Mouse (Mus musculus) adrenal gland, adult 8-10 months (tissue): Measurements from ENCODE around the gene Cacna1g. TPM values are rescaled to one million over a fixed set of nuclear protein-coding genes. Genes with fewer than 3 reads are reported as not detected.

ENCODE experiments used
- DNase-seq: peaks from one replicate; pipeline ENCODE4 v3.0.0; 2022
- total RNA-seq, 4 experiments: library from RNA; stranded (reverse); gene quantifications; 2 replicates each; pipeline ENCODE4 v1.2.4; 2022

Cacna1g gene
- total RNA-seq = under 1 TPM; 0.14 to 0.73 (median 0.21) TPM

DNA sequence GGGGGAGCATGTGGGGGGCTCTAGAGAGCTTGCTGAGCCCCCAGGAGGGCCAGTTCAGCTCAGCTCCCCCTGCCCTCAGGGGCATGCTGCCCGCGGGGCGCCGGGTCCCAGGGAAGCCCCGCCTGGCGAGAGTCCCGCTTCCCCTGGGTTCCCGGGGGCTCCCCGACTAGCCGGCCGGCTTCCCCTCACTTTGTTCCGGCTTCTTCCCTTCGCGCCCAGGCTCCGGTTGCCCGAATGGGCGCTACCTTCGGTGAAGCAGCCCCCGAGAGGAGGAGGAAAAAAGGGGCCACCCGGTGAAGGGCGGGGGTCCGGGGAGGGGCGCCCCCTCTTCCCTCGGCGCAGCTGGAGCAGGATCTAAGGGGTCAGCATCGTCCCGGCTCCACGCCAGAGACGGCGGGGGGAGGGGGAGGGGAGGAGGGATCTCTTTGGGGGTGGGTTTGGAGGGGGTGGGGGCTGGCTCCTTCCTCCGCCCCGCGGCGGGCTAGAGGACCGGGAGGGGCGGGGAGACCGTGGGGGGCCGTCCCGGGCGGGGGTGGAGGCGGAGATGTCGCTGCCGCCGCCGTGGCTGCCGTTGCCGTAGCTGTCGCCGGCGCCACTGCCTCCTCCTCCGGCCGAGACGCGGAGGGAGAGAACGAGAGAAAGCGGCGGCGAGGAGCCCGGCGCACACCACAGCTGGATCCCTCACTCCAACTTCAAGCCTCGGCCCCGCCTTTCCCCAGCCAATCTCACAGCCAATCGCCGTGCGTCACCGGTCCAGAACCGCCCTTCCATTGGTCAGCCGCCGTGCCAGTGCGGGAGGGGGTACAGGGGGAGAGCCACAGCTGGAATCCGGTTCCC lies at the start of gene Cacna1g:
Gene Cacna1g (minus strand): TSS at position 492 of the 837 bp plus-strand sequence.
- DNase-seq = peak; percentile 85

DNA sequence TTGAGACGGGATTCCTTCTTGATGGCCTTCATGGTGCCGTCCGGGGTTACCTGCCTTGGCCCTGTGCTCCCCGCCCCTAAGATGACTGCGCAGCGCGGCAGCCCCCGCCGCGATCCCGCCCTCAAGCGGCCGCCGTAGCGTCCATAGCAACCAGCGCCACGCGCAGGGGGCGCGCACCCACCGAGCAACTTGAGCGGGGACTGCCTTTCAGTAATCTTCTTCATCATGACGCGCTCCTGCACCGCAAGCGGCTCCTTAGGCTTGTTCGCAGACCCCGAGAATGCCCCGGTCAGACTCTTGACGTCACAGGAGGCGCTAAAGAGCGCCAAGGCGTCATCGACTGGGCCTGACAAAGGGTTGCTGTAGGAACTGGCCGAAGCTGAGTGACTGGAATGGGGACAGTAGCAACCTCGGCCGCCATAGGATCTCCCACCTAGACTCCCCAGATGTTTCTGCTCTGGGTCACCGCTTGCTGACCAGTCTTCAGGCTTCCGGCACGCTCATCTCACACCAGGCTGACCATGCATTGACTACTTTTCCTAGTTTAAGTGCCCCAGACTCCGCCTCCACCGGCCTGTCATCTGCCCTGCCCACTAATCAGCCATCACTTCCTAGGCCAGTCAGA lies 47.3 kb upstream of the Cacna1g start, which contains the start of gene Mycbpap:
Gene Mycbpap (minus strand): TSS at position 524 of the 625 bp plus-strand sequence.
- peak; percentile 59 for DNase-seq

DNA sequence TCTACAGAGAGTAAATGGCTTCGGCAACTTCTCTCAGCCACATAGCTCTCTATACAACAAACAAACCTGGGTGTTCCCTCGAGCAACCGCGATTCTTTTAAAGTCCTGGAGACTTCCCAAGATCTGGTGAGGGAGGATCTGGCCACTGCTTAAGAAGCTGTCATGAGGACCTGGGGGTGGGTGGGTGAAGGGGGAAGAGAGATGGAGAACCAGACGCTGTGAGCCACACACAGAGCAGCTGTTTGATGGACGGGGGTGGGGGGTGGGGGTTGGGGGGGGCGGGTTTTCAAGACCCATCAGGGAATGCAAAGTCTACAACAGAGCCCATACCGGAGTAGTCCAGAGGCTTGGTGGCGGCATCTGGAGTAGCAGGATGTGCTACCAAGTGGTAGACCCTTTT lies 39.5 kb upstream of the Cacna1g start:
- DNase-seq = no peak

DNA sequence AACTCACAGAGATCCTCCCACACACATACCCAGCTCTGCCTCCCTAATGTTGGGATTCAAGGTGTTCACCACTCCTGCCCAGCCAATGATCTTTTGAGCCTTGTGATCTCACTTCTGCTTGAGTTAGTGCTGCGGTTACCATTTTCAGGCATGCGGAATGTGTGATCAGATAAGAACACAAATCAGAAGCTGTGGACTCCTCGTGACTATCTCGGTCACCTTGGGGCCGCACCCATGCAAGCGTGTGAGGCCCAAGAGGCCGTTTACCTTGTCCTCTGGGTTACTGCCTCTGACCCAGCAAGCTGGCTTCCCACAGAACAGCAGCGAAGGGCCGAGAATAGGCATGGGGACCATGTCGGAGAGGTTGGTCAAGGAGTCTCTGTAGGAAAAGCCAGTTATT lies 35.0 kb upstream of the Cacna1g start:
- no peak for DNase-seq

DNA sequence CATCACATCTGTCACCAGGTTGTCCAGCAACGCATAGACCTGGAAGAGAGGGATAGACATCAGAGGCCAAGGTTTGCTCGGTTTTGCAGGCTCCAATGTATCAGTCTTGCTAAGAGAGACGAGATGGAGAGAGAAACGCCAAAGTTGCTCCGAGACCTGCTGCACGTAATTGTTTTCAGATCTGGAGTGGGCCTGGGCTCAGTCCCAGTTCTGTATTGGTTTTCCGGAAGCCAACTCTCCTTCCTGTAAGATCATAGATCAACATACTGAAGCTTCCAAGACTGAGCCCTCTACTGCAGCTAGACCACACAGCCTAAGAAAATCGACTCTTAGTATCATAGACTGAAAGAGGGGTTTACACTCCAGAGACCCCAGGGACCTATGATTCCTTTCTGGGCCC lies 27.5 kb upstream of the Cacna1g start:
- DNase-seq = no peak

DNA sequence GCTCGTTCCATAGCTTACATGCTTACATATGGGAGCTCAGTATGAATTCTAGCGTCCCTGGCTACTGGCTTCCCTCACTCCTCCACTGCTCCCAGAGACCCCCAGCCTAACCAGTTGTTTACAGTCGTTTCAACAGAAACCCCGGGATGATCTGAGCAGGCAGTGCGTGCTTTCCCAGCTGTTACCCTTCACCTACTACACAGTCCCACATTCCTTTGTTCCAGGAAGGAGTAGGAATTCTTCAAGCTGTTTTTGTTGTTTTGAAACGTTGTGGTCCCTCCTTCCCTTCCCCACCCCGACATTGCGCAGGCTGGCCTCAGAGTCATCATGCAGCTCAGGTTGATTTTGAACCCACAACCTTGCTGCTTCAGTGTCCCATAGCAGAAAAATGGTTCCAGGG lies 26.4 kb upstream of the Cacna1g start:
- DNase-seq = no peak

DNA sequence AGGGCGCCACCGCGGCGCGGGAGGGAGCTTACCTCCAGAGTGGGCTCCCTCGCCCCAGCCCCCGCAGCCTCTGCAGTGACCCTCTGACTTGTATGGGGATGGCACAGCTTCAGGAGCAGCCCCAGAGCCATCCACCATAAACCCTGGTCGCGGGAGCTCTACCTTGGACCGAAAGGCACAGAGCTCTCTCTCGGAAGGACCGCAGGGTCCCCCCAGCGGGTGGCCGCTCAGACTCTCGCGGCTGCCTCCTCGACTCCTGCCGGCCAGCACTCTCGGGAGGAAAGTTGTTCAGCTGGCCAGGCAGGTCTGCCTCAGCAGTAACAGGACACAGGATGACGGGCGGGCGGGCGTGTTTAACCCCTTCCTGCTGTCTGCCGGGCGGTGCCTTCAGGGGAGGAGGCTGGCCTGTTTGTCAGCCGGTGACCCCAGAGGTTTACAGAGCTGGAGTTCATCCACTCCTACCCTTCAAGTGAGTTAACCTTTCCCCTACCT lies 25.7 kb upstream of the Cacna1g start, which contains the start of gene Epn3:
Gene Epn3 (minus strand): TSS at position 314 of the 492 bp plus-strand sequence.
- DNase-seq = no peak

DNA sequence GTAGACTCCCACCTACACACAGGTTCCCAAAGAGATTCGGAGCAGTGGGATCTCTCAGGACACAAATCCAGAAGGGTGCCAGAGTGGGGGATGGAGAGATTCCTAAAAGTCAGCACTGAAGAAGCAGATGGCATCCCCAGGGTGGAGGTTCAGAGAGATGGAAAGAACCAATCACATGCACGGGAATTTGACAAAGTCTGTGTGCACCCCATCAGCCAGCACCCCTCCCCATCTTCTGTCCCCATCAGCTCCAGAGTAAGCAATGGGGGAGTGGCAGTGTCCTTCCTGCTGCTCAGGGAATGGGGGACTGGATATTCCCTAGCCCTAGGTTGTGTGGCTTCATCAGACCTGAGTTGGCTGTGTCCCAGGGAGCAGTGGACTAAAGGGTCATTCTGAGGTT lies 25.0 kb upstream of the Cacna1g start:
- DNase-seq = no peak

DNA sequence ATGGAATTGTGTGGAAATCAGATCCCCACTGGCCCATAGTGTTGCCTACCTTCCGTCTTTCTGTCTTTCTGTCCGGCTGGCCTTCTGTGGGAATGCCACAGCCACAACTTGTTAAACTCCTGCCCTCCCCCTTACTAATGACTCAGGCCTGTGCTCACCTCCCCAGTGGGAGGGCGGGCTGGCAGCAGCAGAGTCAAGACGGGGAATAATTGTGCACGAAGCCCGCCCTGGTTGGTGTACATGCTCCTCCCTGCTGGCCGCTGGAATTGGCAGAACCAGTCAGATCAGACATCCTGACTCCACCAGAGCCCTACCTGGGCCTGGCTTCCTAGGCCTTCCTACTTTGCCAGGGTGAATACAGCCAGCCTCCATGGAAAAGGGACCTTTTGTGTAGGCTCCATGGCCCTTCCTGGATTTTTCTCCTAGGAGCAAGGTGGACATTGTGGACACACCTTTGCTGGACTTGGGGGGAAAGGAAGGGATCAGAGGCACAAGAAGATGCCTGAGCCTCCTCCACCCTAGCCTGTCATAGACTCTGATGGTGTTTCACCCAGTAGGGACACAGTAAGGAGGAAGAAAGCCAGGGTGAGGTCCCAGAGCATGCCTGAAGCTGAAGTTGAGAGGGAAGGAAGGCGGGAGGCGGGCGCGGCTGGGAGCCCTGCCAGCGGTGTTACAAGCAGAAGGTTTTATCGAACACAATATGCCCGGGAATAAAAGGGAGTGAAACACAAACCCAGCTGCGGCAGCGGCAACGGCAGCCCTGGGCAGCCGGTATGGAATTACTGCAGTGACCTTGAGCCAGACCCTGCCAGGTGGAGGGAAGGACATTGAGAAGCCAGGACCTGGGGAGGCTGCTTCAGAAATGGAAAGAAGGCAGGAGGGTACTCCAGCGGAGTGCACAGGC lies 24.3 kb upstream of the Cacna1g start:
- DNase-seq = peak; percentile 76

DNA sequence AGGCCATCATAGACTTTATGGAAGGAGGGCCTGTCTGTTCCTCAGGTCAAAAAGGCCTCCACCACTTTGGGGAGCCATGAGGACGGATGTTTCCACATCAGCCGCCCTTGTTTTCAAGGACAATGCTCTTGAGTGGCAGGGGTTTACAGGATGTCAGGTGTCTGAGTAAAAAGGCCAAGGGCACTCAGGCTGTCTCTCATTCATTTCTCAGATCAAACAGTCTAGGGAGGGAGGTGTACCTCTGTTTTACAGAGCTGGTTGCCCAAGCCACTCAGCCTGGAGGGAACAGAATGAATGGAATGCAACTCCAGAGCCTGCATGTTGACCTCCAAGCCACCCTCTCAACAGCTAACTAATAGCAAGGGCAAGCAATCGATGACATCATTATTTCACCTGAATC lies 21.4 kb upstream of the Cacna1g start:
- DNase-seq = peak; percentile 81

DNA sequence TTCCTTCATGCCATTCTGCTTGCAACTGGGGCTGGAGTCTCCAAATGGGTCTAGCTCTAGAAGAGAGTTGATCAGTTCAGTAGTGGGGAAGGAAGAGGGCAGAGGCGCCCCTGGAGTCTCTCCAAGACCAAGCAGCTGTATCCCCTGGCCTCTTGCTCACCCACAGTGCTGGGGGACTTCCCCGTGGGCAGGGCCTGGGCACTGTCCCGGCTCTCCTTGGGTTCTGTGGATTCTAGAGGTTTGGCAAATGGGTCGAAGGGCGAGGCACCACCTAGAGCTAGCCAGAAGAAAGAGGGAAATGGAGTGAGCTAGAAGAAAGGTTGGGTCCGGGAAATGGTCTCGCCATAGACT lies 17.7 kb upstream of the Cacna1g start:
- no peak for DNase-seq

DNA sequence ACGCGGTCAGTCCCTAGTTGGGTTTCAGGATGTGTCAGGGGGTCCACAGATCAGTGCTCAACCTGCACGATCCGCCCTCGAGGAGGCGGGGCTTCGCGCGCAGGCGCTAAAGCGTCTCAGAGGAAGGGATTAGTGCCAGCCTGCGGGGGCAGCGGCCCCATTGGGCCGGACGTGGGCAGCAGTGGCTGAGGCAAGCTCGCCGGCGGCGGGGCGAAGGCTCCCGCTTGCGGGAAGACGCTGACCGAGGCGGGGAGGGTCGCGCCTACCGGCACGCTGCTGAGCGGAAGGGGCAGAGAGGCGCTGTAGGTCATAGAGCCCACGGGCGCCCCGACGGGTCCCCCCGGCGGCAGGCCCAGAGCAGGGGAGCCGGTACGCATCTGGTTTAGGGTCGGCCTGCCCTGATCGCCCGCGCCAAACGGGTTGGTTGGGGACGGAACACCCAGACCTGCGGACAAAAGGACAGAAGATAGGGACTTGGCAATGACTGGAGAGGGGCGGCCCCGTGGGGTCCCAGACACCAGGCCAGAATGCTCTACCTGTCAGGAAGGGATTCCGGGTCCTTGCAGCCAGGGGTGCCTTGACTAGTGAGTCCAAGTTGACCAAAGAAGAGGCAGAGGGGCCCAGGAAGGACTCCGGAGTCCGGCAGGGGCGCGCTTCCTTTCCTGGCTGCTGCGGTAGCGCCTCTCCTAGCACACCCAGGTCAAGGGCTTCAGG lies 17.2 kb upstream of the Cacna1g start:
- no peak for DNase-seq

DNA sequence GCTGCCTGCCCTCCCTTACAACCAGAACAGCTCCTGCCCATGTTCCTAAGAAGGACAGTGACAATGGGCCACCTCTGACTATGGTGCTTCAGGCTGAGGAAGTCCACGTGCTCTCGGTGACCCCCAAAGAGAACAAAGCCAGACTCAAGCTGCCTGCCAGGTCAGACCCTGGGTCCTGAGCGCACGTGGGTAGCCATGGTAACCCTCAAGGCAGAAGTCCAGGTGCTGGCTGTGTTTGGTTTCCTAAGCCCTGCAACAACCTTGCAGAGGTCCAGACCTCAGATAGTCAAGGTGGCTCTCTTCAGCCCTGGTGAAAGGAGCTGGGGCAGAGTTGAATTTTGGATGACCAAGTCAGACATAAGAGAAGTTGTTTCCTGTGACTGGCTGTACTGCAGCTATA lies 15.7 kb upstream of the Cacna1g start:
- no peak for DNase-seq

DNA sequence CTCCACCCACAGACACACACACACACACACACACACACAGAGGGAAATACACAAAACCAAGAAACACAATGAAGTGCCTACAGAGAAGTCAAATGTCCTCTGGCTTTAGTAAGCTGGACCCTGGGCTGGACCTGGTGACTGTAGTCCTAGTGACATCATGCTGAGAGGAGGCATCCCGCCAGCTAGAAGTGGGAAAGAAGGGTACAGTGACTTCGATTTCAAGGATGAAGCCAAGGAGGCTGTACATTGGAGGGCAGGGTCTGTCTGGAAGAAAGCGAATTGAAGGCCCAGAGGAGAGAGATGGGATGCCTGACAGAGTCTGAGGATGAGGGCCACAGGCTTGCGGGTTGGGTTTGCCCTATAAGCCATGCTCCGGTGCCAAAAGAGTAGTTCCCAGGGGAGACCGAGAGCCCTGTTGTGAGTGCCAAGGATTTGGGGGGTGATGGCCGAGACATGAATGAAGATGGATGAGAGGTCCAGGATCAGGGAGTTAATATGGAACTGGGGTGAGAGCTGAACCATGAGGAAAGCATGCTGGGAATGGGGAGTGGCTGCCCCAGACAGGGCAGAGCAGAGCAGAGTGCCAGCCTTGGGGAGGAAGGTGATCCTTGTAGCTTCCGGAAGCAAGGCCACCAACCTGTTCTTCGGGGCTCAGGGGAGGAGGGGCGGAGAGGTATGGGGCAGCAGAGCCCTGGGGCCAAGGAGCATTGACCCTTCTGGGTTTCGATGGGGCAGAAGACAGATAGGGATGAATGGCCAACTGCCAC lies 15.0 kb upstream of the Cacna1g start:
- no peak for DNase-seq

DNA sequence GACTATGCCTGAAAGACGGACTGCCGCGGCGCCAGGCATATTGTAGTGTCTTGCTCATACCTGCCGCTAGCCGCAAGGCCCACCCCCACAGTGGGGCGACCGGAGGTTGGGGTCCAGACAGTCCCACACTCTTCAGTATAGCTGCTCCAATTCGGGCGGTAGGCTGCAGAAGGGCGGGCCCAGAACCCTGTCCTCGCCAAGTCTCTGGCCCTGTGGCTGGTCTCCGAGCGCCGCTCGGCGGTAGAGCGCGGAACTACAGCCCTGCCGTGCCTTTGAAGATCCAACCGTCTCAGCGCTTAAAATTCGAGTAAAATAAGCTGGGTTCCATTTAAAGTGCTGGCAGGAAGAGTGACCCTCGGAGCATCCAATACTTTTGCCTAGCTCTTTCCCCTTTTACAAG lies 12.0 kb upstream of the Cacna1g start, which contains the start of gene Spata20:
Gene Spata20 (minus strand): TSS at position 179 of the 400 bp plus-strand sequence.
- DNase-seq = peak; percentile 72

DNA sequence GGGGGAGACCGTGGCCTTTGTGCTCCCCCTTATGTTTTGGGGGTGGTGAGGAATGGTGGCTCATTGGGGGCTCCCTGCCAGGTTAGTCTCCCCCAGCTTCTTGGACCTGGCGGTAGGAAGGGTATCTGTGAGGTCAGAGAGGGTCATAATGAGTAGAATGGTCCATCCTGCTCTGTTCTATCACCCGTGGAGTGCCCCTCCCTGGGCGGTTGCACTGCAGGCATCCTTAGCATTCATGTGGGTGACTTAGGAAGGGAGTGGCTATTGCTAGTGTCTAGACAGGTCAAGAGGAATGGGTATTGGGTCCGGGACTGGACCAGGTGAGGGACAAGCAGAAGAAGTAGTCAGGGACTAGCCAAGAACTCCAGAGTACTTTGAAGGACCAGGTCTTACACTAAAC lies 11.2 kb upstream of the Cacna1g start:
- no peak for DNase-seq

DNA sequence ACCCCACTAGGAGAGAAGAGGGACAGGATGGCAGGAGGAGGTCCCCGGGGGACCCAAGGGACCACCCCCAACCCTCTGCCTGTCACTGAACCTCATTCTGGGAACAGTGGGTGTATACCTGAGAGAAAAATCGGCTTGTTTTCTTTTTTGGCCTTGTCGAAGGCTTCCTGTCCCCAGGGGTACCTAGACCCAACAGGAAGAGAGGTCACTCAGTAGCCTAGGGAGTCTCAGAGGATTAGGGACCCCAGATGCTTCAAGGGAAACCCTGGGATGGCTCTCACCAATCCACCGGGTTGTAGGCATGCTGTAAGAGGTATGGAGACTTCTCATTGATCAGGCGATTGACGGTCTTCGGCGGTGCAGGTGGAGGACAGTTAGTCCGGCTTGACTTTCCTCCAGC lies 10.6 kb upstream of the Cacna1g start:
- no peak for DNase-seq

DNA sequence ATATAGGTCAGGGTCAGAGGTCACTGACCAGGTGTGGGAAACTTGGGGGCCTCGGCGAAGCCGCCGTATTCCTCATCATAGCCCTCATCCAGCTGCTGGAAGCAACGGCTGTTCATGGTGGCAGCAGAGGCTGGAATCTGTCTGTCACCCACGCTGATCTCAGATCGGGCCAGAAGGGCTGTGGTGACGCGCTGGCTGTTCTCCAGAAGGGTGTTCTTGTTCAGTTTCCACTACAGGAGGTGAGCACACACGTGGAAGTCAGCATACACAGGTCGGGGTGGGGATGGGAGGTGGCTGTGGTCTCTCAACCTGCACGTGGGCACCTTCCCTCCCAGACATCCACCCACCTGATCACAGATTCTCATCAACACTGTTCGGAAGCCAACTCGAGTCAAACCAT lies 9.9 kb upstream of the Cacna1g start:
- no peak for DNase-seq

DNA sequence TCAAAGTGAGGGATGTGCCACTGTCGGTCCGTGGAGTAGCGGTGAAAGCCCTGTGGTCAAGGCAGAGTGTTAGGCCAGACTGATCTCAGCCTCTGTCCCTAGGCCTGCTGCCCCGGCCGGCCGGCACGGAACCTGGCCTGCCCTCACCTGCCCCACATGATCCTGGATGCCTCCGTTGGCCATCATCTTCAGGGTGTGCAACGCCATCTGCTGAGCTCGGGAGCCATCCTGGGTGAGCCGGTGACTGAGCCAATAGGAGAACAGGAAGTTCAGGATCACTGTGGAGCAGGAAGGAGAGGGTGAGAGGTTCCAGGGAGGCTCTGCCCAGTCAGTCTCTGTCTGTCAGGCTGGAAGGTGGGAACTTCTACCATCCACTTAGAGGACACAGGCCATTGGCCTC lies 9.4 kb upstream of the Cacna1g start:
- DNase-seq = no peak

DNA sequence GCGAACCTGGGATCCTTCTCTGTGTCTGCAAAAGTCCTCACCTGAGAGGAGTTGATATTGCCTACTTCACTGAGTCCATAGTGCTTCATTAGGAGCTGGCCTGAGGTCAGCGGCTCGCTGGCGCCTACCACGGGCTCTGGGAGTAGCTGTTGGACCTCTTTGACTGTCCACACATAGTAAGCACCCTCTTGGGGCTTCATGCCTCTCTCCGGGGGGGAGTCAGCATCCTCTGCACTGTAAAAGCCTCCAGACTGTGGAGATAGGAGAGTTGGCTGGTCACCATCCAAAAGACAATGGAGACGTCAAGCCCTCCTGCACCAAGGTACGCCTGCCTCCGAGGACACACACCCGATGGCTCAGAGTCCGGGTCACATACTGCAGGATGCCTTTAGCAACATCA lies 8.7 kb upstream of the Cacna1g start:
- no peak for DNase-seq

DNA sequence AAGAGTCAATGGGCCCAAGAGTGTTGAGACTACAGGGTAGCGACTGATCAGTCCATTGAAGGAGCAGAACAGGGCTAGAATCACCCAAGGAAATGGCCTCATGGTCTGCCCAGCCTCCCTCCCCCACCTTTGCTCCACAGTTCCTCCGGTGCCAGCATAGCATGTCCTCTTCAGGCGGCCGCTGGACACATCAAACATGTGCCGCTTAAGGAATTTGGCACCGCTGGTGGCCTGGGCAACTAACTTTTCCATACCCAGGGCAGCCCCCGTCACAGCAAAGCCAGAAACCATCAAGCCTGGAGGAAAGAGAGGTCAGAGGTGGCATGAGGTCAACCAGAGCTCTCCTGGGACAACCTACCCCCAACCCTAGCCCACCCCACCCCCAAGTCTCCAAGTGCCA lies 8.0 kb upstream of the Cacna1g start:
- DNase-seq = no peak
